21 mouse cellular contexts compared by ENCODE assay signal in genomic region chr11:20873386-20873785, GRCm38 (mm10). TPM values are rescaled to one million over a fixed set of nuclear protein-coding genes. Genes with fewer than 3 reads are reported as not detected.
DNase-seq lines count a peak whose midpoint lies in the region; ATAC-seq and TF ChIP-seq lines count a peak whose summit lies in the region.
"Had no signal": no experiment of that assay in that cellular context is flagged by ENCODE, and none has a peak within 500 bp of the region (broad histone marks: within the 10 kb centered on the region; RNA-seq: fewer than 3 reads in every experiment).

No protein-coding gene starts in this region.

- dilution Hi-C loops in CH12.LX (cut with MboI; ENCODE audit: extremely low pct_ligation_motif_present, extremely low pct_unique_long_range_greater_than_20kb, low sequenced_read_pairs) = no loop called here

- no peak overlapping the region for H3K4me3 ChIP-seq in heart, embryonic 15.5 days
- H3K4me3 ChIP-seq in CH12.LX (replicated peaks in 1 of 3; ENCODE audit: low read depth in 2 of 3, low read length in 2 of 3, poor library complexity in 1 of 3) = no peak overlapping the region
- H3K4me3 ChIP-seq in ES-E14 (ENCODE audit: insufficient read depth in 1 of 2, low read depth in 1 of 2, low read length in 2 of 2, poor library complexity in 1 of 2, severe bottlenecking in 1 of 2) = peak overlapping the region in 1 of 2 experiments; percentile 43; a peak in 2 of 4 replicates
- H3K4me3 ChIP-seq in embryonic fibroblast, embryonic 13.5 days (ENCODE audit: insufficient read depth, low read length) = no peak overlapping the region
- H3K4me3 ChIP-seq: embryonic facial prominence, embryonic 13.5 days; hindbrain, embryonic 15.5 days; intestine, embryonic 15.5 days; neural tube, embryonic 15.5 days; stomach, embryonic 15.5 days had no signal

- H3K9me3 ChIP-seq in heart, embryonic 15.5 days (replicated peaks) = no peaks in the 10 kb centered on the region
- H3K9me3 ChIP-seq in CH12.LX (replicated peaks; ENCODE audit: low read length) (no peaks in the 10 kb centered on the region), ES-E14 (ENCODE audit: control insufficient read depth, insufficient read depth, low read depth, low read length) (no peaks in the 10 kb centered on the region)
- H3K9me3 ChIP-seq: embryonic facial prominence, embryonic 13.5 days; hindbrain, embryonic 15.5 days; intestine, embryonic 15.5 days; neural tube, embryonic 15.5 days; stomach, embryonic 15.5 days had no signal

- H3K4me1 ChIP-seq in heart, embryonic 15.5 days (replicated peaks) = peaks cover 12% of the 10 kb centered on the region
- H3K4me1 ChIP-seq in CH12.LX (ENCODE audit: control insufficient read depth in 1 of 2, insufficient read depth in 2 of 2) (peaks cover under 1 to 8% of the 10 kb centered on the region in 2 experiments; a peak in 3 of 4 replicates), ES-E14 (ENCODE audit: control insufficient read depth in 2 of 2, insufficient read depth in 2 of 2, low read length in 2 of 2, poor library complexity in 1 of 2) (peaks cover 0 to 3% of the 10 kb centered on the region in 2 experiments; a peak in 1 of 4 replicates)
- peaks cover 6% of the 10 kb centered on the region for H3K4me1 ChIP-seq in embryonic fibroblast, embryonic 13.5 days (ENCODE audit: control insufficient read depth, insufficient read depth, low read length)
- H3K4me1 ChIP-seq: hindbrain, embryonic 15.5 days; intestine, embryonic 15.5 days; neural tube, embryonic 15.5 days; stomach, embryonic 15.5 days had no signal

- TF ChIP-seq CTCF in CH12.LX (conservative IDR thresholded peaks at IDR 0.05 in 1 of 2, IDR thresholded peaks at IDR 0.05 in 1 of 2; ENCODE audit: low read depth in 2 of 2, low read length in 2 of 2) = no peak
- no peak for TF ChIP-seq CTCF in embryonic fibroblast, embryonic 13.5 days (IDR thresholded peaks at IDR 0.05; ENCODE audit: borderline replicate concordance, insufficient read depth, low read length)

- H3K79me2 ChIP-seq in CH12.LX (replicated peaks; ENCODE audit: control insufficient read depth, extremely low read depth, insufficient read depth, poor library complexity, severe bottlenecking) = no peaks in the 10 kb centered on the region

- no peak overlapping the region for H3K9ac ChIP-seq in heart, embryonic 15.5 days
- H3K9ac ChIP-seq in CH12.LX (ENCODE audit: insufficient read depth, low read depth) = no peak overlapping the region
- peak overlapping the region; percentile 68; the same call in 1 of the 2 replicates for H3K9ac ChIP-seq in ES-E14 (ENCODE audit: insufficient read depth, low read depth, low read length, poor library complexity, severe bottlenecking)
- H3K9ac ChIP-seq: embryonic facial prominence, embryonic 13.5 days; hindbrain, embryonic 15.5 days; intestine, embryonic 15.5 days; neural tube, embryonic 15.5 days; stomach, embryonic 15.5 days had no signal

- no peaks in the 10 kb centered on the region for H3K36me3 ChIP-seq in heart, embryonic 15.5 days
- H3K36me3 ChIP-seq in CH12.LX (replicated peaks in 1 of 2; ENCODE audit: control insufficient read depth in 1 of 2, insufficient read depth in 1 of 2, low read length in 1 of 2) (no peaks in the 10 kb centered on the region), ES-E14 (ENCODE audit: control insufficient read depth, insufficient read depth, low read length, poor library complexity, severe bottlenecking) (no peaks in the 10 kb centered on the region)
- H3K36me3 ChIP-seq: embryonic facial prominence, embryonic 13.5 days; hindbrain, embryonic 15.5 days; intestine, embryonic 15.5 days; neural tube, embryonic 15.5 days; stomach, embryonic 15.5 days had no signal

- no peak for TF ChIP-seq POLR2A in CH12.LX (IDR thresholded peaks at IDR 0.05; ENCODE audit: low read depth, low read length)
- no peak for TF ChIP-seq POLR2A in embryonic fibroblast, embryonic 13.5 days (IDR thresholded peaks at IDR 0.05; ENCODE audit: low read depth, low read length)

- in situ Hi-C loops in CH12.LX (cut with MboI; ENCODE audit: low pct_ligation_motif_present, low pct_unique_long_range_greater_than_20kb, low sequenced_read_pairs) (no loop called here), ES-E14 (cut with MboI; ENCODE audit: low sequenced_read_pairs in 2 of 2, unreplicated experiment in 2 of 2) (no loop called here)

- no peak for TF ChIP-seq EP300 in CH12.LX (IDR thresholded peaks at IDR 0.05; ENCODE audit: low read length)

- peak overlapping the region; percentile 48; the same call in 1 of the 2 replicates for H3K27ac ChIP-seq in heart, embryonic 15.5 days
- no peak overlapping the region for H3K27ac ChIP-seq in CH12.LX (ENCODE audit: insufficient read depth, low read depth)
- H3K27ac ChIP-seq in ES-E14 (ENCODE audit: insufficient read depth, low read depth, low read length, poor library complexity, severe bottlenecking) = no peak overlapping the region
- H3K27ac ChIP-seq in embryonic fibroblast, embryonic 13.5 days (ENCODE audit: insufficient read depth, low read length) = peak overlapping the region; percentile 2; the same call in 1 of the 2 replicates
- H3K27ac ChIP-seq: embryonic facial prominence, embryonic 13.5 days; hindbrain, embryonic 15.5 days; intestine, embryonic 15.5 days; neural tube, embryonic 15.5 days; stomach, embryonic 15.5 days had no signal

- TF ChIP-seq RAD21 in CH12.LX (IDR thresholded peaks at IDR 0.05; ENCODE audit: low read depth, low read length) = no peak

- no peak for ATAC-seq in heart, embryonic 15.5 days (replicated peaks; ENCODE audit: insufficient number of reproducible peaks, insufficient read depth, low FRiP score, low read depth)
- ATAC-seq: CD4-positive, CD25-positive, alpha-beta regulatory T cell, adult 4 months; forebrain, embryonic 16.5 days; intestine, embryonic 15.5 days had no signal

- no peak overlapping the region for H3K4me2 ChIP-seq in heart, embryonic 15.5 days
- no peak overlapping the region for H3K4me2 ChIP-seq in CH12.LX (ENCODE audit: insufficient read depth, low read depth, poor library complexity, severe bottlenecking)
- H3K4me2 ChIP-seq: embryonic facial prominence, embryonic 13.5 days; hindbrain, embryonic 15.5 days; intestine, embryonic 15.5 days; liver, embryonic 11.5 days; neural tube, embryonic 15.5 days; stomach, embryonic 15.5 days had no signal

- no peak for DNase-seq in heart, postnatal 4 days
- no peak for DNase-seq in CH12.LX (ENCODE audit: extremely low read depth)
- peak; percentile 24 for DNase-seq in ES-E14 (ENCODE audit: low read depth, low spot score)
- DNase-seq in retina, embryonic 14.5 days (ENCODE audit: low spot score) = no peak
- no peak for DNase-seq in right cerebral cortex, postnatal 25 days
- DNase-seq: cerebellum, adult 9-11 months; kidney, adult 9 months; kidney, postnatal 36 days; lung, postnatal 14 days; midbrain, embryonic 14.5 days; right cerebral cortex, postnatal 14 days had no signal

- no peaks in the 10 kb centered on the region for H3K27me3 ChIP-seq in heart, embryonic 15.5 days
- H3K27me3 ChIP-seq in CH12.LX (replicated peaks) = peaks cover 1% of the 10 kb centered on the region
- H3K27me3 ChIP-seq: embryonic facial prominence, embryonic 13.5 days; hindbrain, embryonic 15.5 days; intestine, embryonic 15.5 days; neural tube, embryonic 15.5 days; stomach, embryonic 15.5 days had no signal

- WGBS in heart, embryonic 15.5 days = 76% methylated on average over 5 of the region's 5 CpGs

TF ChIP-seq in CH12.LX, 34 proteins besides CTCF, POLR2A, EP300 and RAD21:
- TF ChIP-seq MXI1 (IDR thresholded peaks at IDR 0.05; ENCODE audit: low read depth, low read length) (no peak), BHLHE40 (IDR thresholded peaks at IDR 0.05; ENCODE audit: low read depth, low read length) (peak; percentile 44)

TF ChIP-seq in ES-E14, 5 proteins besides CTCF, POLR2A, EP300 and RAD21:
- TF ChIP-seq MAFK (IDR thresholded peaks at IDR 0.05; ENCODE audit: insufficient read depth, low read depth, low read length) = no peak
- TF ChIP-seq HCFC1 (IDR thresholded peaks at IDR 0.05; ENCODE audit: borderline replicate concordance, insufficient read depth, low read length) = no peak
- TF ChIP-seq ZNF384 (IDR thresholded peaks at IDR 0.05; ENCODE audit: low read depth, low read length) = no peak
- TF ChIP-seq CHD2 (IDR thresholded peaks at IDR 0.05; ENCODE audit: low read depth, low read length) = no peak
- TF ChIP-seq ZC3H11A (IDR thresholded peaks at IDR 0.05; ENCODE audit: borderline replicate concordance, low read depth, low read length) = no peak

RNA-seq across cellular contexts. Expression of gene Lgalsl, which starts 42.5 kb away (rescaled TPM):
- polyA plus RNA-seq in heart, embryonic 15.5 days (2015; fragmentation: Nextera tagmentation; extraction: Ambion mirVana) = 34.8 and 36.5 TPM in 2 replicates
- total RNA-seq in heart, postnatal 4 days (2021) = 10 to 100 TPM; 40.4 to 43.0 TPM
- 8.1 and 9.9 TPM in 2 replicates for total RNA-seq in CH12.LX (2012; rRNA removed)
- total RNA-seq in CH12.LX (2014; rRNA removed) = 22.7 and 26.5 TPM in 2 replicates
- polyA plus RNA-seq in CH12.LX (2012; ENCODE audit: insufficient read length, low read depth) = 16.4 and 16.9 TPM in 2 replicates
- 14.9 and 15.7 TPM in 2 replicates for total RNA-seq in ES-E14 (2012; rRNA removed)
- 76.9 and 81.0 TPM in 2 replicates for polyA plus RNA-seq in embryonic fibroblast, embryonic 13.5 days (2011; ENCODE audit: insufficient read length, low read depth, missing spikeins)

Comparison
In these comparisons a context has a peak if more than half of its experiments do, and no peak if none do; other contexts are left out.
1. H3K27ac ChIP-seq: peak in heart, embryonic 15.5 days (single experiment) and embryonic fibroblast, embryonic 13.5 days (single experiment); none in CH12.LX (single experiment) and ES-E14 (single experiment).